Mouse (Mus musculus) MEL (cell line): ENCODE measurements around the gene Slc3a1.

Source experiments
- CHD2 ChIP-seq: IDR thresholded peaks from 2 replicates; pipeline ENCODE4 v1.6.1; 2011; ENCODE audit warnings: low read length, improper control_type of control experiment
- CTCF ChIP-seq, 3 experiments: IDR thresholded peaks in 2 of 3; conservative IDR thresholded peaks in 1 of 3; 2 replicates each; pipeline ENCODE4 v1.5.1; 2011 to 2012; ENCODE audit warnings: low read length in 3 of 3, low read depth in 2 of 3, mild to moderate bottlenecking in 2 of 3, improper control_type of control experiment in 1 of 3, inconsistent platforms in 1 of 3, mixed read lengths in 1 of 3, moderate library complexity in 1 of 3; ENCODE audit not compliant: control insufficient read depth in 1 of 3, insufficient read depth in 1 of 3, poor library complexity in 1 of 3, severe bottlenecking in 1 of 3
- EP300 ChIP-seq, 2 experiments: IDR thresholded peaks; 2 replicates each; pipeline ENCODE4 v1.6.1; 2011; ENCODE audit warnings: improper control_type of control experiment in 2 of 2, low read length in 2 of 2, low read depth in 1 of 2, mild to moderate bottlenecking in 1 of 2
- ETS1 ChIP-seq: IDR thresholded peaks from 2 replicates; pipeline ENCODE4 v1.6.1; 2012; ENCODE audit warnings: low read depth, mild to moderate bottlenecking, inconsistent platforms, low read length, improper control_type of control experiment, moderate library complexity
- GABPA ChIP-seq: IDR thresholded peaks from 2 replicates; pipeline ENCODE4 v1.6.1; 2012; ENCODE audit warnings: low read depth, mild to moderate bottlenecking, inconsistent platforms, low read length, improper control_type of control experiment, moderate library complexity
- MAZ ChIP-seq: IDR thresholded peaks from 2 replicates; pipeline ENCODE4 v1.6.1; 2012; ENCODE audit warnings: low read depth, mild to moderate bottlenecking, inconsistent platforms, low read length, improper control_type of control experiment
- MYB ChIP-seq: IDR thresholded peaks from 2 replicates; pipeline ENCODE4 v1.6.1; 2011; ENCODE audit warnings: mild to moderate bottlenecking, low read depth, low read length, improper control_type of control experiment
- MYC ChIP-seq: IDR thresholded peaks from 2 replicates; pipeline ENCODE4 v1.6.1; 2011; ENCODE audit warnings: low read depth, mild to moderate bottlenecking, low read length, improper control_type of control experiment, moderate library complexity
- POLR2A ChIP-seq, 2 experiments: IDR thresholded peaks; 2 replicates each; pipeline ENCODE4 v1.6.1; 2011 to 2012; ENCODE audit warnings: low read length in 2 of 2, mild to moderate bottlenecking in 2 of 2, control low read depth in 1 of 2, improper control_type of control experiment in 1 of 2, low read depth in 1 of 2, moderate library complexity in 1 of 2; ENCODE audit not compliant: control insufficient read depth in 1 of 2, insufficient read depth in 1 of 2, poor library complexity in 1 of 2
- POLR2AphosphoS5 ChIP-seq: IDR thresholded peaks from 2 replicates; pipeline ENCODE4 v1.6.1; 2012; ENCODE audit warnings: low read depth, borderline replicate concordance, mild to moderate bottlenecking, inconsistent platforms, low read length, moderate library complexity, mixed read lengths
- ZC3H11A ChIP-seq: IDR thresholded peaks from 2 replicates; pipeline ENCODE4 v1.6.1; 2012; ENCODE audit warnings: low read depth, mild to moderate bottlenecking, inconsistent platforms, low read length, improper control_type of control experiment
- ZKSCAN1 ChIP-seq: IDR thresholded peaks from 2 replicates; pipeline ENCODE4 v1.6.1; 2012; ENCODE audit warnings: low read depth, mild to moderate bottlenecking, inconsistent platforms, low read length, improper control_type of control experiment, moderate library complexity
- ZNF384 ChIP-seq: IDR thresholded peaks from 2 replicates; pipeline ENCODE4 v1.6.1; 2012; ENCODE audit warnings: low read depth, mild to moderate bottlenecking, inconsistent platforms, low read length, improper control_type of control experiment

GRCm38 (mm10) chr17:85023247-85024167 is 4.7 kb upstream of the Slc3a1 start:
- peak; percentile 17; the same call in 1 of the 2 replicates for TF ChIP-seq ZC3H11A
- TF ChIP-seq POLR2A (IDR thresholded peaks at IDR 0.05; ENCODE audit: control insufficient read depth in 1 of 2, insufficient read depth in 1 of 2, low read depth in 1 of 2, low read length in 2 of 2, poor library complexity in 1 of 2): no peak
- TF ChIP-seq CHD2: no peak
- TF ChIP-seq CTCF (IDR thresholded peaks at IDR 0.05 in 2 of 3, conservative IDR thresholded peaks at IDR 0.05 in 1 of 3; ENCODE audit: control insufficient read depth in 1 of 3, insufficient read depth in 1 of 3, low read depth in 2 of 3, low read length in 3 of 3, poor library complexity in 1 of 3, severe bottlenecking in 1 of 3): peak; percentile 34 to 65 (median 41); a peak in 5 of 6 replicates
- no peak for TF ChIP-seq MYC
- TF ChIP-seq EP300 (IDR thresholded peaks at IDR 0.05; ENCODE audit: low read depth in 1 of 2, low read length in 2 of 2): no peak
- TF ChIP-seq MYB: no peak
- no peak for TF ChIP-seq ZNF384
- TF ChIP-seq ETS1: no peak
- TF ChIP-seq MAZ: peak; percentile 66; the same call in 1 of the 2 replicates
- TF ChIP-seq GABPA: no peak
- TF ChIP-seq POLR2AphosphoS5: no peak
- no peak for TF ChIP-seq ZKSCAN1
